Mouse (Mus musculus) B cell, adult 2 months (primary cell): ENCODE results near the gene Vstm2a.

ENCODE experiments used
- DNase-seq, 2 experiments: peaks; one replicate each; pipeline ENCODE4 v3.0.0; 2022

Gene Vstm2a

DNA sequence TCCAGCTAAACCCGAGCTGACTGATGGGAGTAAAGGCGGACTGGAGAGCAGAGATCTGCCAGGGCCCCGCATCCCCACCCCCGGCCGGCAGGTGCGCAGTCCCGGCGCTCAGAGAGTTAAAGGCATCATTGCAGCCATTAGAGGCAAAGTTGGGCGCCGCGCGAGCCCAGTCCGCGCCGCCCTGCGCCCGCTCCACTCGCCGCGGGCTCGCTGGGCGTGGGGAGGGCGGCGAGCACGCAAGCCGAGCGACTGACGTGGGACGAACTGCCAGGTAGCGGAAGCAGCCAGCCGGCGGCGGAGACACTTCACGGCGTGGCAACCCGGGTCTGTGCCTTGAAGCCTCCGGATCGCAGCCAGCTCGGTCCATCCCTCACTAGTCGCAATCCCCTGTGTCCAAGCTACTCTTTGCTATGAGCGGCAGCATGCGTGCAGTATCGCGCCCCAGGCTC, at the start of gene Vstm2a:
Gene Vstm2a, plus strand, starts transcription at position 252 of the 449 bp plus-strand sequence.
- no peak for DNase-seq

DNA sequence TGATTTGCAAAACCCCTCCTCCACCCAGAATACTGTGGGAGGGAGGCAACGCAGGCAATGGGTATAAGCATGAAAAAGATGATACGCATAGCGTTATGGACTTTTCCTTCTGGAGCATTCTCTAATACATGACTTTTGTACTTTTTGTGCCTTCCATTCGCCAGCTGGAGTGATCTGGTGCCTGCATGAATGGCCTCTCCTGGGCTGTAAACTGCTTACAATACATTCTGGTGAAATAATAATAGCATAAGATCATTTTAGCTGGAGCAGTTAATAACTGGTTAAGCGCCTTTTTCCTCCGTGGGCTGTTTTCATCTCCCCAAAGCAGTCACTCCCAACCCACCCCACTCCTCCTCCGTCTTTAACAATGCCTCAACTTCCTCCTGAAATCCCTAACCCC, 513 bp upstream of the Vstm2a start:
- DNase-seq: no peak

DNA sequence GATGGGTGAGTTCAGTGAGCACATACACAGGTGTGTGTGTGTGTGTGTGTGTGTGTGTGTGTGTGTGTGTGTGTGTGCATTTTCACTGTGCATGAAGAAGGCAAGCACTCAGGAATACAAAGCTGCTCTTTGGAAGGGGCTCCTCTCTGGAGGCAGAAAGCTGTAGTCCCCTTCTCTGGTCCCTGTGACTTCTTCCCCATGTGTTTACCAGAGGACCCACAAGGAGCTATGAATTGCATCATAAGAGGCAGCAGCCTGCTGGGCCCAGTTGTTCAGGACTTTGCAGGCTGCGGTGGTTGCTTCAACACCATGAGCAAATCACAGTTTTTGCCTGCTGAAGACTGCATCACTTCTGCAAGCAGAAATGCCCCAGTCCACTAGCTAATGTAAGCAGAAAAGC, 776 bp downstream of the Vstm2a start:
- DNase-seq: no peak

DNA sequence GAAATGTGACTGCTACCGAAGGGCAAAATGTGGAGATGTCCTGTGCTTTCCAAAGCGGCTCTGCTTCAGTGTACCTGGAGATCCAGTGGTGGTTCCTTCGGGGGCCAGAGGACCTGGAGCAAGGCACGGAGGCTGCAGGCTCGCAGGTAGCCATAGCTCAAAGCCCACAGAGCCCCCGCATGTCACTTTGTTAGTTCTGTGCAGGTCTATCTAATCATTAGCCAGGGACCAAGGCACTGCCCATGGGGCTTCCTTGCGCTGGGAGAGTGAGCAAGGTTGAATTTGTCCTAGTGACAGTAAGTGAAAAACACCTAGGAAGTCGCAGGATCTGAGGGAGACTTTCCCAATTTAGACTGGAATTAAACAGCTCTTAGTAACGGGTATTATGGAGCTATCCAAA, 2.4 kb downstream of the Vstm2a start:
- no peak for DNase-seq

GRCm38 (mm10) chr11:16260764-16261578, 3.4 kb downstream of the Vstm2a start:
- no peak for DNase-seq

DNA sequence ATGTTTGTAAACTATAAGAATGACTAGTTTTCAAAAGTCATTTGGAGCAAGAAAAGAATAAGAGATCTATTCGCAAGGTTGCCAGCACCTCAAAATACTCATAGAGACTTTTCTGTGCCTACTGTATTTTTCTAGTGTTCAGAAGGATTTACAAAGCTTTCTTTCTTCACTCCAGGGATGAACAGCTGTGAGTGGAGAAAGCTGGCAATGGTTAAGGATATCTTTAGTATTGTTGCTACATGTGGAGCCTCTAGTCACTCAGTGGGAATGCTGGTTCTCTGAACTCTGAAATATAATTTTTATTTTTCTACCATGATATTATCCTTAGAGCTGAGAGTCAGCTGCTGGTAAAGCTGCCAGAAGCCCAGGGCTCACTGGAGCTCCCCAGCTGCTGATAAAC, 10.9 kb downstream of the Vstm2a start:
- no peak for DNase-seq

GRCm38 (mm10) chr11:16290381-16290780, 32.9 kb downstream of the Vstm2a start:
- DNase-seq: no peak

GRCm38 (mm10) chr11:16292960-16293359, 35.4 kb downstream of the Vstm2a start:
- no peak for DNase-seq

DNA sequence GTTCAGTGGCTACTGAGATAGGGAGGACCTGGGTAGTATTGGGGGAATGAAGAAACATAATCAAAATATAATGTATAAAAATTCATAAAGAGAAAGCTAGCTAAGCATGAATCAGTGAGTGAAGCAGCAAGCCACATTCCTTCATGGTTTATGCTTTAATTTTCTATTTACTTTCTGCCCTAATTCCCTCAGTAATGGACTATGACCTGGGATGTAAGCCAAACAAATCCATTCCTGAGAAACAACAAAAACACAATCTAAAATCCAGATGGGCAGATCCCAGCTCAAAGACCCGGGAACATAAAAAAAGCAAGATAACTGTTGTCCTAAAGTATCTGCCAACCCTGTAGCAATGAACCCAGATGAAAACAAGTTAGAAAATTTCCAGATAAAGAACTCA, 39.0 kb downstream of the Vstm2a start:
- no peak for DNase-seq

- no peak for DNase-seq
Observed at GRCm38 (mm10) chr11:16299492-16299891, 42.0 kb downstream of the Vstm2a start.

DNA sequence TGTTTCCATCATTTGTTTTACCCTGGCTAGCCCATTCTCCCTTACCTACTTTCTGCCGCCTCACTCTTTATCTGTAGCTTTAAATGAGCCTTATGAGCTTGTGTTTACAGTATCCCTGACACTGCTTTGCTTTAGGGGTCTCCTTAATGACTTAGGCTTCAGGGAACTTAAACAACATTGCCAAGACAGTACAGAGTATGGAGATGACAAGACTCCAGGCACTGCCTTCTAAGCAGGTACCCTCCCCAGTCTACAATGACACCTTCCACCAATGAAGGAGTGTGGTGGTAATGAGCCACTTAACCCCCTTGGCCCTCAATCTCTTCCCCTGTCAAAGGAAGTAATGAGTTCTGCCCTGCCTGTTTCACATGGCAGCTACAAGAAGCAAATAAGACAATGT, 42.4 kb downstream of the Vstm2a start:
- no peak for DNase-seq

DNA sequence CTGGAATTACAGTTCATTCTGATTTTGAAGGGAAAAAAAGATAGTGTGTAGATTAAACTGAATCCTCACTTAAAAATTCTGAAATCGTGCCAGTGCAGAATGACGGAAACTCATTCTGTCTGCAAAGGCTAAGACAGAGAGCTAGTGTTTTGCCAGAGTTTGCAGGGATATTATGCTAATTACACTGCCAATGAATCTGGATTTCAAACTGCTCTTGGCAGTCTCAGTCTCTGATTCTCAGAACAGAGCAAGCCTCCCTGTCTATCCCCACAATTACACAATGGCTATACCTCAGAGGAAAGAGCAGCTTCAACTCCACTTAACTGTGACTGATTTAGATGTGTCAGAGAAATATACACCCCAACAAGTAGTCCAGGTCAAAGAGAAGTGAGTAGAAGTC, 43.2 kb downstream of the Vstm2a start:
- no peak for DNase-seq

DNA sequence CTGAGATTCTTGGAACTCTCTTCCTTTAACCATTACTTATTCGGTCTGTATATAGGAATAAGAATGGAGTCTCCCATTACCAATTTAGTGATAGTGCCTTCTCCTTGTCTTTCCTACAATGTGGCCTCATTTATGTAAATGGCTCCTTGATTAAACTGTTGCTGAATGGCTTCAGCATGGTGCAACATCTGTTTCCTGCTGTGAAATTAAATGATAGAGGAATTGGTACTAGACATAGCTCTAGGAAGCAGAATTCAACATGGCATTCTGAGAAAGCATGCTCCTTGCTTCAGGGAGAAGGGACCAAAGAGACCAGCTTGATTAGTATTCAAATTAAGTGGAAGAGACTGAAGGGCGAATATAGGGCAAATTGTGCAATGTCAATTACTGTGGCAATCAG, 57.6 kb downstream of the Vstm2a start:
- no peak for DNase-seq

DNA sequence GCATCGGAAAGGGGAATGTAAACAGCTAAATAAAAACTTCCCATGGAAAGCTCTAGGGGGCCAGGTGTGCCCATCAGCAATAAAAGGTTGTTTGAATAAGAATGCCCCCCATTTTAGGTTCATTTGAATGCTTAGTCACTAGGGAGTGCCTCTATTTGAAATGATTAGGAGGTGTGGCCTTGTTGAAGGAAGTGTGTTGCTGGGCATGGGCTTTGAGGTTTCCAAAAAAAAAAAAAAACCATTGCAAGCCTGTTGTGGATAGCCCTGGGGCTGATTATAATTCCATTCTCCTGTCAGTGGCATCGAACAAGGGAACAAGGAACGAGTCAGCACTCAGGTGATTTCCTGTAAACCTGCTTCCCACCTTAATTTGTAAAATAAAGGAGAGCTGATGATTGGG, 87.7 kb downstream of the Vstm2a start:
- DNase-seq: no peak

DNA sequence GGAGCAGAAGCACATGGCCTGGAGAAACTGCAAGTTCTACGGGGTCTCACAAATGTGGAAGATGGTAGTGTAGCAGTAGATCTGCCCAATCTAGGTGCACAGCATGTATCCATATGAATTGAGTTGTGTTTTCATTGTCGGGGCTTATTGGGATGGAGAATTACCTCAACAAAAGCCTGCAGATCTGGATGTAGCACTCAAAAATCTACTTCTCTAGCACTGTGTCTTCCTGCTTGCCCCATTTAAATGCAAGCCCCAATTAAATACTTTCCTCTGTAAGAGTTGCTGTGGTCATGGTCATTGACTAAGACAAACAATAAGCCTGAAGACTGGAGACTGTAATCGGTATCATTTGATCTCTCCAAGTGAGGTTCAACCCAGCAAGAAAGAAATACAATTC, 88.2 kb downstream of the Vstm2a start:
- DNase-seq: no peak

DNA sequence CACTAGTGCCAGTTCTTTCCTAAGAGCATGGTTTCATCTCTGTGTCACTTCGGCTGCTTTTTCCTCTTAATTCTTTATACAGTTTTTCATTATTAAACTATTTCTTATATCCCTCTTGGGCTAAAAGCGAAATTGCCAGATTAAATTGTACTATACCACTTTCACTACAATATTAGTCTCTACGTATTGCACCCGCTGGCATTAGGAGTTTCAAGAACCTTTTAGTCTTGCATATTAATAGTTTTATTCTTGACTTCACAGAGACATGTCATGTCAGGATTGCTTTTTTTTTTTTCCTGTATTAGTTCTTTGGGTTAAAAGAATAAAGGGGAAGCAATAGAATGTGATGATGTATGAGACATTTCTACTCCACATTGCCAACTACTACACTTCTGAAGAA, 94.4 kb downstream of the Vstm2a start:
- DNase-seq: no peak

- no peak for DNase-seq
Observed at GRCm38 (mm10) chr11:16354356-16354755, 96.8 kb downstream of the Vstm2a start.

DNA sequence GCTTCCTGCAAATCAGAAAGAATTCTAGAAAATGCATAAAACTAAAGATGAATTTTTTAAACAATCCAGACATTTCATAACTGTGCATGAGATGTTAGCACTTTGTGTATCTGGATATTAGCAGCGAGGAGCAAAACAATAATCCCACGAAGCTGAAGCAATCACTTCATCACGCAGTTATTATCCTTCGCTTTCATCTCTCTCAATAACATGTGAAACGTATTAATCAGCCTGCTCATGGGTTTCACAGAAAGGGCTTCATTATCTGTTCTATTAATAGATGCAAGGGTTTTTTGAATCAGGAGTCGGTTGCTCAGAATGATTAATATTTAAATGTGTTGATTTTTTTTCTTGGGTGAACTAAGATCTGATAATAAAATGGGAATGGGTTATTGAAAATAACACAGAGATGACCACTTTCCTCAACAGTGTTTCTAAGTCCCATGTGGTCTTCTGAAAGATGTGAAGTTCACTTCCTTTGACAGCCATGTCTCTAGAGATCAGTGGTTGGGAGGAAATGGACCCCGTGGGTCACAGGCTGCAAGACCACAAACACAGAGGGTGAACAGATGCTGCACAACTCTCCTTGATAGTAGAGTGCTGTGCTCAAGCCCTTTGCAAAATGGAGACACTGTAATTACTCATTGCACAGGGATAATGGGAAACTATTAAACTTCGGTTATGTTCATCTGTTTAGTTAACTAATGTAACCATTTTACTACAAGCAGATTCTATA, 109.5 kb downstream of the Vstm2a start:
- DNase-seq: no peak

GRCm38 (mm10) chr11:16403627-16404026, 146.1 kb downstream of the Vstm2a start:
- DNase-seq: no peak

- no peak for DNase-seq
Observed at GRCm38 (mm10) chr11:16411736-16412135, 154.2 kb downstream of the Vstm2a start.

GRCm38 (mm10) chr11:16412609-16413008, 155.1 kb downstream of the Vstm2a start:
- DNase-seq: no peak

DNA sequence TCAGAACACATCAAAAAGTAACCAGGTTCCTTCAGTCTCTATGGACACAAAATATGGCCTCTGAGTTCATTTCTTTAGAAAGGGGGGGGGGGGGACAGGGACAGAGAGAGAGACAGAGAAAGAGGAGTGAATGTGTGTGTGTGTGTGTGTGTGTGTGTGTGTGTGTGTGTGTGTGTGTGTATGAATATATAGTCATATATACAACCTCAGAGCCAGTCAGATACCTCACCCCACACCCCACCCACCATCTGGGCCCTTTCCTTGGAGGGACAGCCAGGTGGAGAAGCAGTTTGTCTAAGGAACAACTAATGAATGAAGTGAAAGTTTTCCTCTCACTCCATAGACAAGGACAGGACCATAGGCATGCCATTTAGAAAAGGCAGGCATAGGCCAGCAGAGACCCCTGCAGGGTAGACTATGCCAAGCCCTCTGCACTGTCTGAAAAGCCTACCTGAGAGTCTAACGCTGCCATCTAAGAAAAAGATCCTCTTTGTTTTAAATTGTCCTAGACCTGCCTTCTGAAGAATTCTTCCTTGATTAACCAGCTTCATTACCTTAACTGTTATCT, 155.6 kb downstream of the Vstm2a start:
- DNase-seq: no peak

DNA sequence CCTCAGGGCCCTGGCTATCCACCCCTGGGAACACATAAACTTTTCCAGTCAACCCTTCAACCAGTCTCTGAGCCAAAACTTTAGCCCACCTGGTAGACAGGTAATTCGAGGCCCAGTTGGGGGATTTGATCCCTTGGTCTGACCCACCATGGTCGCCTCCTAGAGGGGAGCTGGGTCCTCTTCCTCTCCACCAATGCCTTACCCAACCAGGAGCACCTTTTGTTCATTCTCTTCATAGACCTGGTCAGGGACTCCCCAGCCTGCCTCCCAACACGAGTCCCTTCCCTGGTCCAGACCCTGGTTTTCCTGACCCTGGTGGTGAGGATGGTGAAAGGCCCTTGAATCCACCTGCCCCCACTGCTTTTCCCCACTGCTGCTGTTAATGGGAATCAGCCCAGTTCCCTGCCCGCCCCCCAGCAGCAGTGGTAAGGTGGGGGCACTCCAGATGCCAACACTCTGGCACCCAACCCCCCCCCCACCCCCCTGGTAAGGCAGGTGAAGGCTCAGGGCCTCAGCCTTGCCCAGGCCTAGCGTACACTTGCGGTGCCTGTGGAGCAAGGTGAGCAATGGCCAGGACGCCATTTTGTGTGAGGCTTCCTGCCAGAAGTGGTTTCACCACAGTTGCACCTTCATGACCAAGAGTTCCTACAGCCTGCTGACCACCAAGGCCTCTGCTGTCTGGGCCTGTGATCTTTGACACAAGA, 182.2 kb downstream of the Vstm2a start:
- DNase-seq: no peak
